Mouse (Mus musculus) skeletal muscle tissue, postnatal 0 days (tissue): ENCODE data around the gene Fam114a2. TPM values are rescaled to one million over a fixed set of nuclear protein-coding genes. Genes with fewer than 3 reads are reported as not detected.

Experiments
- polyA plus RNA-seq: library from polyadenylated mRNA; unstranded; fragments of >200 nt; fragmentation: Nextera tagmentation; extraction: Ambion mirVana; gene quantifications from 2 replicates; pipeline ENCODE4 v1.2.1, GENCODE M21; 2015

Gene Fam114a2
- 35.1 and 37.5 TPM in 2 replicates for polyA plus RNA-seq

GRCm38 (mm10) chr11:57518091-57518750 lies at the start of gene Fam114a2, which contains the start of gene Mfap3:
Fam114a2 (minus strand) TSS chr11:57518617.
Mfap3 (plus strand) TSS chr11:57518664.

Other genes starting within 250 kb of the Fam114a2 start
- 17.8 and 19.9 TPM in 2 replicates for gene Mfap3, start within 50 bp of the Fam114a2 start, polyA plus RNA-seq
- 5.5 and 7.9 TPM in 2 replicates for gene Galnt10, start 126.8 kb upstream of the Fam114a2 start, polyA plus RNA-seq